Mouse (Mus musculus) lung, adult 2 months (tissue): ENCODE measurements at regions not wholly inside any gene's neighbourhood (a gene's known extent, or its start where the extent isn't known, plus 50 kb on each side); places are given as distances from the start of the nearest gene placed in this dataset.

ENCODE experiments used
- DNase-seq: peaks from one replicate; pipeline ENCODE4 v3.0.0; 2022
- H3K4me1 ChIP-seq: fragments of 200-500 bp; 2 replicates; pipeline ENCODE4 v1.6.1; 2011; ENCODE audit warnings: low read length; ENCODE audit not compliant: control insufficient read depth, insufficient read depth
- H3K4me3 ChIP-seq: fragments of 200-500 bp; replicated peaks from 2 replicates; pipeline ENCODE3; 2011; ENCODE audit warnings: low read depth, mild to moderate bottlenecking, control low read depth, low read length; ENCODE audit errors: extremely low read depth
- CTCF ChIP-seq: fragments of 200-500 bp; IDR thresholded peaks from 2 replicates; pipeline ENCODE4 v1.5.1; 2011; ENCODE audit warnings: mild to moderate bottlenecking, low read length, control low read depth; ENCODE audit not compliant: insufficient read depth
- POLR2A ChIP-seq: fragments of 200-500 bp; IDR thresholded peaks from 2 replicates; pipeline ENCODE4 v1.6.1; 2011; ENCODE audit warnings: low read depth, mild to moderate bottlenecking, control low read depth, low read length, borderline replicate concordance; ENCODE audit errors: extremely low read depth
- WGBS: fragments of 180-500 bp; shearing (Covaris S2); methylation state at CpG from one replicate; pipeline ENCODE4 v1.1.7; 2018; 5-methylcytosine and 5-hydroxymethylcytosine counted together

GRCm38 (mm10) chrX:11829411-11830002 is 330.6 kb downstream of the Bcor start:
- WGBS = 73% methylated on average over 12 of the region's 12 CpGs
- H3K4me3 ChIP-seq = no peak overlapping the region
- H3K4me1 ChIP-seq = peaks cover 3% of the 10 kb centered on the region
- no peak for DNase-seq
- TF ChIP-seq POLR2A (no peak), CTCF (no peak)

GRCm38 (mm10) chrX:11837566-11837965 is 322.6 kb downstream of the Bcor start:
- Histone ChIP-seq H3K4me1 (peaks cover 5% of the 10 kb centered on the region), H3K4me3 (no peak overlapping the region)
- no peak for TF ChIP-seq CTCF
- no peak for TF ChIP-seq POLR2A
- no peak for DNase-seq
- 59% methylated on average over 5 of the region's 5 CpGs for WGBS

GRCm38 (mm10) chrX:11839665-11840245 is 320.4 kb downstream of the Bcor start:
- peaks cover 5% of the 10 kb centered on the region for H3K4me1 ChIP-seq
- no peak for DNase-seq
- no peak overlapping the region for H3K4me3 ChIP-seq
- TF ChIP-seq CTCF = no peak
- WGBS = 61% methylated on average over 12 of the region's 12 CpGs

DNA sequence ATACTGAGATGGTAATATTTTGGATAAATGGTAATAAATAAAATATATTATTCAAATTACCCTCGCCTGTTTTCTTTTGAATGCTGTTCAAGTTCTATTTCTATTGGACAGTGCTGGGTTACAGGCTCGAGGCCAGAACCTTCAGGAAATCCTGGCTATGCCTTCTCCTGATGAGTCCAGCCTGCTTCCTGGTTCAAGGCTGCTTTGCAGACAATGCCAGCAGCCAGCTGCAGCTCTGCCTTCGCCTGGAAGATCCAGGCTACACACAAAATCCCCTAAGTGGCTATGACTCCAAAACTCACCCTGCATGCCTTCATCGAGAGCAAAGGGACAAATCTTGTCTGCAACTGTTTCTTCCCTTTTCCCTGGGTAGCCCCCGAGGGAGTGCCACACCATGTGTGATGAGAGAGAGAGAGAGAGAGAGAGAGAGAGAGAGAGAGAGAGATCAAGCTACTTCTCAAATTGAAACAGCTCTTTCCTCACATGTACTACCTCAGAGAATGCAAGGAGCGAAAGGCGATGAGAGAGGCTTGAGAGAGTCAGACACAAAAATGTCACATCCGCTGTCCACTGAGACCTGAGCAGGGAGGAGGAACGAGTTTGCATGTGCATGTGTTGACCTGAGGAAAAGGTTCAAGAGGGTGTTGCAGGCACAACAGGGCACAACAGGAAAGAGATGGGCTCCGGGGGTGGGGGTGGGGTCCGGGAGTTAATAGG is 319.7 kb downstream of the Bcor start:
- TF ChIP-seq POLR2A = no peak
- no peak overlapping the region for H3K4me3 ChIP-seq
- WGBS = 51% methylated on average over 11 of the region's 11 CpGs
- peaks cover 5% of the 10 kb centered on the region for H3K4me1 ChIP-seq
- DNase-seq = no peak

DNA sequence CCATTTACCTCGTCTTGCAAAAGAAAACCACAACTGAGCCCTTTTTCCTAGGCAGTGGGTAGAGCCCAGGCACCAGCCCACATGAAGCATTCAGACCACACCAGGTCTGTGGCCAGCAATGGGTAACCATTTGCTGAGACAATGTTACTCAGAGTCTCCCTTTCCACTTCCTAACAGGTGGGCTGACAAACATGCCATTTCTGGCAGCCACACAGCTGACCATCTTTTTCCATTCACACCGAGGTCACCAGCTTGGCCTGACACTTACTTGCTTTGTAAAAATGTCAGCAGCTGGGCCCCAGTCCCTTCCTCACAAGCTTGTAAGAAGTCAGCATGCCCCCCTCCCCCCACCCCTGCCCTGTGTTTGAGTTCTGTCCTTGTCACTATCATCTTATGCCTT is 314.6 kb downstream of the Bcor start:
- no peak for DNase-seq
- no peak for TF ChIP-seq CTCF
- TF ChIP-seq POLR2A = no peak
- Histone ChIP-seq H3K4me1 (no peaks in the 10 kb centered on the region), H3K4me3 (no peak overlapping the region)
- 75% methylated on average over 2 of the region's 2 CpGs for WGBS

- DNase-seq = no peak
- no peak for TF ChIP-seq POLR2A
- no peak for TF ChIP-seq CTCF
- 62% methylated on average over 4 of the region's 4 CpGs for WGBS
Observed at GRCm38 (mm10) chrX:11855910-11856309, 304.2 kb downstream of the Bcor start.

GRCm38 (mm10) chrX:11859396-11859795 is 300.8 kb downstream of the Bcor start:
- TF ChIP-seq CTCF (no peak), POLR2A (no peak)
- no peak overlapping the region for H3K4me3 ChIP-seq
- WGBS = 62% methylated on average over 9 of the region's 9 CpGs
- H3K4me1 ChIP-seq = no peaks in the 10 kb centered on the region
- no peak for DNase-seq

More at GRCm38 (mm10) chrX:11855910-11856309, 304.2 kb downstream of the Bcor start:
- no peaks in the 10 kb centered on the region for H3K4me1 ChIP-seq
- no peak overlapping the region for H3K4me3 ChIP-seq

DNA sequence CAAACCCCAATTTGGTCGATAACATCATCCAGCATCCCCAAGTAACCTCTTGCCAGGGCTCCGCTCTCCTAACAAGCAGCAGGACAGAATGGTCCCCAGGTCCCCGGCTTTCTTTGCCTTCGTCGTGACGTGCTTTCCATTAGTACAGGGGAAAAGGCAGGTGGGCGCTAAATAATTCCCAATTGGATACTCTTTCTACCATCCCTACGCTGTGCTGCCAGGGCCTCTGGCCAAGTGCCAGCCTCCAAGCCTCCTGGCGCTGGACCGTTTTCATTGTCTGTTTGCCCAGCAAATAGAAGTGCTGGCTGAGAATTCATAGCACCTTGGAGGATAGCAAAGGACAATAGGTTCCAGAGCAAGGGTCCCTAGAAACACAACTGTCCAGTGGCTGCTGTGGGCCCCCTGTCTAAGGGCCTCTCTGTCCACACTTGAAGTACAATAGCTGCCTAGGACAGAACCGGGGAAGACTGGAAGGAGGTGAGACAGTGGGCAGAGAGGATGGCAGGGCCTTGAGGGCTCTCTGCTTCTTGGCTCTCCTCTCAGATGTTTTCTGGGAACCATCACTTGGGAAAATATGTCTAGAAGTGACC is 298.9 kb downstream of the Bcor start:
- DNase-seq = no peak
- no peak overlapping the region for H3K4me3 ChIP-seq
- 67% methylated on average over 11 of the region's 11 CpGs for WGBS
- TF ChIP-seq CTCF (no peak), POLR2A (no peak)
- no peaks in the 10 kb centered on the region for H3K4me1 ChIP-seq

GRCm38 (mm10) chrX:11861892-11862291 is 298.3 kb downstream of the Bcor start:
- no peak for DNase-seq
- Histone ChIP-seq H3K4me1 (no peaks in the 10 kb centered on the region), H3K4me3 (no peak overlapping the region)
- no peak for TF ChIP-seq CTCF
- TF ChIP-seq POLR2A = no peak
- WGBS = 50% methylated on average over 8 of the region's 8 CpGs

GRCm38 (mm10) chrX:11863106-11863505 is 297.0 kb downstream of the Bcor start:
- 67% methylated on average over 3 of the region's 3 CpGs for WGBS

More at GRCm38 (mm10) chrX:11863106-11863505, 297.0 kb downstream of the Bcor start:
- H3K4me3 ChIP-seq = no peak overlapping the region
- no peaks in the 10 kb centered on the region for H3K4me1 ChIP-seq
- no peak for DNase-seq
- TF ChIP-seq CTCF = no peak
- TF ChIP-seq POLR2A = no peak
